Mouse (Mus musculus) MEL (cell line): ENCODE measurements around the gene Ostc. TPM values are rescaled to one million over a fixed set of nuclear protein-coding genes. Genes with fewer than 3 reads are reported as not detected.

ENCODE experiments used
- DNase-seq: peaks from one replicate; pipeline ENCODE4 v3.0.0; 2011; ENCODE audit warnings: low read depth, low spot score
- H3K27ac ChIP-seq: 2 replicates; pipeline ENCODE4 v1.5.1; 2012; ENCODE audit warnings: low read depth, mild to moderate bottlenecking, control low read depth, low read length, moderate library complexity; ENCODE audit not compliant: control insufficient read depth
- H3K27me3 ChIP-seq, 2 experiments: fragments of 150-350 bp in 1 of 2; sonication (generic) in 1 of 2; 2 replicates each; pipeline ENCODE4 v1.6.1; 2012; ENCODE audit warnings: low read length in 2 of 2, mild to moderate bottlenecking in 2 of 2, improper control_type of control experiment in 1 of 2, moderate library complexity in 1 of 2; ENCODE audit not compliant: insufficient read depth in 2 of 2, control insufficient read depth in 1 of 2
- H3K36me3 ChIP-seq, 2 experiments: 2 replicates each; pipeline ENCODE4 v1.6.1; 2012 to 2014; ENCODE audit warnings: low read length in 2 of 2, improper control_type of control experiment in 1 of 2, inconsistent platforms in 1 of 2, mild to moderate bottlenecking in 1 of 2; ENCODE audit not compliant: insufficient read depth in 2 of 2, control insufficient read depth in 1 of 2
- H3K4me1 ChIP-seq, 2 experiments: fragments of 150-350 bp in 1 of 2; sonication (generic) in 1 of 2; 2 replicates each; pipeline ENCODE4 v1.6.1; 2012; ENCODE audit warnings: low read length in 2 of 2, improper control_type of control experiment in 1 of 2, mild to moderate bottlenecking in 1 of 2; ENCODE audit not compliant: insufficient read depth in 2 of 2, control insufficient read depth in 1 of 2
- H3K4me3 ChIP-seq, 2 experiments: fragments of 150-350 bp in 1 of 2; sonication (generic) in 1 of 2; 2 replicates each; pipeline ENCODE4 v1.5.1; 2012; ENCODE audit warnings: low read depth in 2 of 2, low read length in 2 of 2, mild to moderate bottlenecking in 2 of 2, moderate library complexity in 2 of 2, control low read depth in 1 of 2, improper control_type of control experiment in 1 of 2; ENCODE audit not compliant: control insufficient read depth in 1 of 2, insufficient read depth in 1 of 2
- H3K79me2 ChIP-seq: 2 replicates; pipeline ENCODE4 v1.6.1; 2012; ENCODE audit warnings: mild to moderate bottlenecking, low read length, moderate library complexity; ENCODE audit not compliant: control insufficient read depth, poor library complexity, insufficient read depth
- H3K9ac ChIP-seq: 2 replicates; pipeline ENCODE4 v1.6.1; 2012; ENCODE audit warnings: low read depth, mild to moderate bottlenecking, control low read depth, low read length, moderate library complexity; ENCODE audit not compliant: control insufficient read depth, poor library complexity, severe bottlenecking
- H3K9me3 ChIP-seq: fragments of 150-350 bp; sonication (generic); replicated peaks from 2 replicates; pipeline ENCODE4 v1.6.1; 2012; ENCODE audit warnings: mild to moderate bottlenecking, low read length, improper control_type of control experiment, moderate library complexity; ENCODE audit not compliant: insufficient read depth
- BHLHE40 ChIP-seq: IDR thresholded peaks from 2 replicates; pipeline ENCODE4 v1.6.1; 2012; ENCODE audit warnings: low read depth, mild to moderate bottlenecking, inconsistent platforms, low read length, improper control_type of control experiment, borderline replicate concordance
- CHD2 ChIP-seq: IDR thresholded peaks from 2 replicates; pipeline ENCODE4 v1.6.1; 2011; ENCODE audit warnings: low read length, improper control_type of control experiment
- CTCF ChIP-seq, 3 experiments: IDR thresholded peaks in 2 of 3; conservative IDR thresholded peaks in 1 of 3; 2 replicates each; pipeline ENCODE4 v1.5.1; 2011 to 2012; ENCODE audit warnings: low read length in 3 of 3, low read depth in 2 of 3, mild to moderate bottlenecking in 2 of 3, improper control_type of control experiment in 1 of 3, inconsistent platforms in 1 of 3, mixed read lengths in 1 of 3, moderate library complexity in 1 of 3; ENCODE audit not compliant: control insufficient read depth in 1 of 3, insufficient read depth in 1 of 3, poor library complexity in 1 of 3, severe bottlenecking in 1 of 3
- ELF1 ChIP-seq: IDR thresholded peaks from 2 replicates; pipeline ENCODE4 v1.6.1; 2014; ENCODE audit warnings: low read depth, mild to moderate bottlenecking, inconsistent platforms, low read length, improper control_type of control experiment, moderate library complexity
- EP300 ChIP-seq, 2 experiments: IDR thresholded peaks; 2 replicates each; pipeline ENCODE4 v1.6.1; 2011; ENCODE audit warnings: improper control_type of control experiment in 2 of 2, low read length in 2 of 2, low read depth in 1 of 2, mild to moderate bottlenecking in 1 of 2
- ETS1 ChIP-seq: IDR thresholded peaks from 2 replicates; pipeline ENCODE4 v1.6.1; 2012; ENCODE audit warnings: low read depth, mild to moderate bottlenecking, inconsistent platforms, low read length, improper control_type of control experiment, moderate library complexity
- GABPA ChIP-seq: IDR thresholded peaks from 2 replicates; pipeline ENCODE4 v1.6.1; 2012; ENCODE audit warnings: low read depth, mild to moderate bottlenecking, inconsistent platforms, low read length, improper control_type of control experiment, moderate library complexity
- GATA1 ChIP-seq: IDR thresholded peaks from 2 replicates; pipeline ENCODE4 v1.6.1; 2011; ENCODE audit warnings: low read depth, low read length, improper control_type of control experiment
- JUND ChIP-seq: IDR thresholded peaks from 2 replicates; pipeline ENCODE4 v1.6.1; 2011; ENCODE audit warnings: low read depth, mild to moderate bottlenecking, improper control_type of control experiment, low read length
- MAX ChIP-seq: IDR thresholded peaks from 2 replicates; pipeline ENCODE4 v1.6.1; 2011; ENCODE audit warnings: low read length, improper control_type of control experiment
- MYB ChIP-seq: IDR thresholded peaks from 2 replicates; pipeline ENCODE4 v1.6.1; 2011; ENCODE audit warnings: mild to moderate bottlenecking, low read depth, low read length, improper control_type of control experiment
- POLR2AphosphoS2 ChIP-seq: IDR thresholded peaks from 2 replicates; pipeline ENCODE4 v1.6.1; 2011; ENCODE audit warnings: low read length, improper control_type of control experiment
- RCOR1 ChIP-seq: IDR thresholded peaks from 2 replicates; pipeline ENCODE4 v1.6.1; 2012; ENCODE audit warnings: low read depth, mild to moderate bottlenecking, inconsistent platforms, low read length, improper control_type of control experiment
- SIN3A ChIP-seq: IDR thresholded peaks from 2 replicates; pipeline ENCODE4 v1.6.1; 2012; ENCODE audit warnings: low read length, improper control_type of control experiment, inconsistent platforms
- TBP ChIP-seq: IDR thresholded peaks from 2 replicates; pipeline ENCODE4 v1.8.0; 2011; ENCODE audit warnings: low read depth, low read length, improper control_type of control experiment
- UBTF ChIP-seq: IDR thresholded peaks from 2 replicates; pipeline ENCODE4 v1.6.1; 2012; ENCODE audit warnings: low read depth, mild to moderate bottlenecking, inconsistent platforms, low read length, improper control_type of control experiment, moderate library complexity, borderline replicate concordance; ENCODE audit not compliant: insufficient read depth
- ZC3H11A ChIP-seq: IDR thresholded peaks from 2 replicates; pipeline ENCODE4 v1.6.1; 2012; ENCODE audit warnings: low read depth, mild to moderate bottlenecking, inconsistent platforms, low read length, improper control_type of control experiment
- ZKSCAN1 ChIP-seq: IDR thresholded peaks from 2 replicates; pipeline ENCODE4 v1.6.1; 2012; ENCODE audit warnings: low read depth, mild to moderate bottlenecking, inconsistent platforms, low read length, improper control_type of control experiment, moderate library complexity
- ZNF384 ChIP-seq: IDR thresholded peaks from 2 replicates; pipeline ENCODE4 v1.6.1; 2012; ENCODE audit warnings: low read depth, mild to moderate bottlenecking, inconsistent platforms, low read length, improper control_type of control experiment
- polyA plus RNA-seq, 2 experiments: library from polyadenylated mRNA; stranded (reverse) in 1 of 2; unstranded in 1 of 2; fragments of >175 nt in 1 of 2; fragments of >200 nt in 1 of 2; gene quantifications; 2 replicates each; pipeline versions ENCODE4 v1.2.1 to v1.2.4; 2012; ENCODE audit warnings: low replicate concordance in 2 of 2, low read depth in 1 of 2; ENCODE audit not compliant: insufficient read length in 2 of 2, insufficient read depth in 1 of 2, missing spikeins in 1 of 2
- total RNA-seq: library from RNA; depleted of rRNA; stranded (reverse); fragments of 300-350 nt; gene quantifications from 2 replicates; pipeline ENCODE4 v1.2.3, GENCODE M21; 2012

The Ostc gene
- total and polyA plus RNA-seq, 3 experiments = 185 to 199 TPM; not detected in 1

DNA sequence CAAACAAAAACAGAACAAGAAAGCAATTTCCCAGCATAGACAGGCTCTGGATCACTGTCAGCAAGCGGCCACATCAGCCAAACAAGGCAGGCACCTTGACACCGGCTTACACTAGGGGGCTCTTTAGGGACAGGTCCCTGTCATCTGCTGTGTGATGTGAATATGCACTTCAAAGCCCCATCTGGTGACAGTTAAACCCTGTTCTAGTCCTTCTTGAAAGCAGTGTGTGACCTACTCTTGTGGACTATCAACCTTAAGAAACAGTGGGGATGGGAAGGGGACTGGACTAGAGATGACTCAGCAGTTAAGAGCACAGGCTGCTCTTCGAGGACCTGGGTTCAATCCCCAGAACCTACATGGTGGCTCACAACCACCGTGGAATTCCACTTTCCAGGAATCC, 11.6 kb downstream of the Ostc start:
- no peak overlapping the region for H3K27ac ChIP-seq
- peaks cover 0 to 12% of the 10 kb centered on the region in 2 experiments; a peak in 3 of 4 replicates for H3K4me1 ChIP-seq
- TF ChIP-seq UBTF (no peak), ETS1 (no peak), POLR2AphosphoS2 (no peak), RCOR1 (no peak), TBP (no peak), CTCF (IDR thresholded peaks at IDR 0.05 in 2 of 3, conservative IDR thresholded peaks at IDR 0.05 in 1 of 3; ENCODE audit: control insufficient read depth in 1 of 3, insufficient read depth in 1 of 3, low read depth in 2 of 3, low read length in 3 of 3, poor library complexity in 1 of 3, severe bottlenecking in 1 of 3) (no peak), GABPA (no peak), ZNF384 (no peak), JUND (no peak)
- H3K36me3 ChIP-seq = peaks cover 5 to 7% of the 10 kb centered on the region in 2 experiments
- DNase-seq = no peak
- H3K4me3 ChIP-seq = no peak overlapping the region
- H3K27me3 ChIP-seq = no peaks in the 10 kb centered on the region
- H3K9me3 ChIP-seq = no peaks in the 10 kb centered on the region
- no peak overlapping the region for H3K9ac ChIP-seq
- H3K79me2 ChIP-seq = 0 out of 2 replicates have a peak, but pooled peaks cover 5% of the 10 kb centered on the region

DNA sequence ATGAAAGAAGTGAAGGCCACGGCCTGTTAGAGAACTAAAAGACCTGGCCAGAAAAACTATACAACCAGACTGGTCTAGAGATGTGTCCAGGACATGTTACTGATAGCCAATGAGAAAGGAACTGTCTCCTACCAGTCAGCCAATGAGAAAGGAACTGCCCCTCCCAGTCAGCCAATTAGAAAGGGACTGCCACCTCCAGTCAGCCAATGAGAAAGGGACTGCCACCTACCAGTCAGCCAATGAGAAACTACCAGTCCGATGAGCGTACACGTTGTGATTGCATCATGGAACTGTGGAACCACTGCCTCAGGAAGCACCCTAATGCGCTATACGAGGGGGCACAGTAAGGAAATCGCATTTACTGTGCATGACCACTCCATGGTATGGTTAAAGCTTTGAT, 14.5 kb downstream of the Ostc start:
- H3K36me3 ChIP-seq = peaks cover 0 to 16% of the 10 kb centered on the region in 2 experiments; a peak in 3 of 4 replicates
- no peak overlapping the region for H3K4me3 ChIP-seq
- no peak overlapping the region for H3K9ac ChIP-seq
- peaks cover 6 to 25% of the 10 kb centered on the region in 2 experiments for H3K4me1 ChIP-seq
- H3K79me2 ChIP-seq = peaks cover 4% of the 10 kb centered on the region; the same call in 1 of the 2 replicates
- peak; percentile 60 for DNase-seq
- no peak for TF ChIP-seq GATA1
- TF ChIP-seq SIN3A = no peak
- TF ChIP-seq ZC3H11A = no peak
- TF ChIP-seq POLR2AphosphoS2 = no peak
- no peak for TF ChIP-seq BHLHE40
- no peak for TF ChIP-seq UBTF
- no peak for TF ChIP-seq ZNF384
- TF ChIP-seq MAX = no peak
- TF ChIP-seq EP300 (IDR thresholded peaks at IDR 0.05; ENCODE audit: low read depth in 1 of 2, low read length in 2 of 2) = no peak
- no peak for TF ChIP-seq CHD2
- no peak for TF ChIP-seq RCOR1
- TF ChIP-seq ZKSCAN1 = no peak
- TF ChIP-seq MYB = no peak
- no peak for TF ChIP-seq ELF1
- TF ChIP-seq GABPA = no peak
- H3K9me3 ChIP-seq = no peaks in the 10 kb centered on the region
- H3K27ac ChIP-seq = peak overlapping the region; percentile 33
- no peaks in the 10 kb centered on the region for H3K27me3 ChIP-seq
